Comparison of ENCODE assay signal across 8 mouse cellular contexts in genomic region chr11:86356854-86357788, GRCm38 (mm10). TPM values are rescaled to one million over a fixed set of nuclear protein-coding genes. Genes with fewer than 3 reads are reported as not detected.
DNase-seq lines count a peak whose midpoint lies in the region; ATAC-seq lines count a peak whose summit lies in the region.

Med13 (minus strand) TSS chr11:86357602.

- peak within 1 kb of the TSS; percentile 73 for H3K4me2 ChIP-seq in intestine, embryonic 16.5 days (ENCODE audit: low read depth, low read length)
- H3K4me2 ChIP-seq in limb, embryonic 12.5 days, result peak within 1 kb of the TSS; percentile 76
- peak within 1 kb of the TSS; percentile 87 for H3K4me2 ChIP-seq in midbrain, embryonic 13.5 days (replicated peaks)

- H3K4me1 ChIP-seq in intestine, embryonic 16.5 days (ENCODE audit: control insufficient read depth, insufficient read depth, low read length), result peaks cover 21% of the 10 kb centered on the region
- peaks cover 22% of the 10 kb centered on the region for H3K4me1 ChIP-seq in limb, embryonic 12.5 days (replicated peaks)
- H3K4me1 ChIP-seq in midbrain, embryonic 13.5 days (replicated peaks), result peaks cover 41% of the 10 kb centered on the region

- peak within 1 kb of the TSS; percentile 86 for H3K4me3 ChIP-seq in intestine, embryonic 16.5 days (ENCODE audit: low read length)
- H3K4me3 ChIP-seq in limb, embryonic 12.5 days (replicated peaks), result peak within 1 kb of the TSS; percentile 94
- peak within 1 kb of the TSS; percentile 97 for H3K4me3 ChIP-seq in midbrain, embryonic 13.5 days (replicated peaks)

- DNase-seq in layer of hippocampus, adult 11-12 months (ENCODE audit: low spot score), result peak; percentile 47
- no peak for DNase-seq in layer of hippocampus, adult 9-10 months (ENCODE audit: low spot score)
- peak; percentile 22 for DNase-seq in embryo, embryonic 11.5 days (ENCODE audit: low read depth, low spot score)
- DNase-seq in gonadal fat pad, adult 2 months (ENCODE audit: low read depth), result no peak
- DNase-seq in spleen, adult 12 weeks (ENCODE audit: low spot score), result peak; percentile 34

- H3K27me3 ChIP-seq in intestine, embryonic 16.5 days (replicated peaks; ENCODE audit: control insufficient read depth, insufficient read depth, low read length), result no peaks in the 10 kb centered on the region
- no peaks in the 10 kb centered on the region for H3K27me3 ChIP-seq in limb, embryonic 12.5 days
- no peaks in the 10 kb centered on the region for H3K27me3 ChIP-seq in midbrain, embryonic 13.5 days

- ATAC-seq in intestine, embryonic 16.5 days, result peak; percentile 34
- peak; percentile 34; the same call in 1 of the 2 replicates for ATAC-seq in limb, embryonic 12.5 days (ENCODE audit: insufficient number of reproducible peaks, insufficient read depth, low FRiP score, low TSS enrichment, low read depth)
- peak; percentile 68 for ATAC-seq in midbrain, embryonic 13.5 days

- peak within 1 kb of the TSS; percentile 98 for H3K9ac ChIP-seq in intestine, embryonic 16.5 days (ENCODE audit: low read depth, low read length)
- peak within 1 kb of the TSS; percentile 96 for H3K9ac ChIP-seq in limb, embryonic 12.5 days (replicated peaks)
- H3K9ac ChIP-seq in midbrain, embryonic 13.5 days (replicated peaks), result peak within 1 kb of the TSS; percentile 88

- H3K36me3 ChIP-seq in intestine, embryonic 16.5 days (ENCODE audit: control insufficient read depth, insufficient read depth, low read length), result no peaks in the 10 kb centered on the region
- peaks cover 25% of the 10 kb centered on the region for H3K36me3 ChIP-seq in limb, embryonic 12.5 days
- peaks cover 8% of the 10 kb centered on the region for H3K36me3 ChIP-seq in midbrain, embryonic 13.5 days

- under 1% methylated on average over 72 of the region's 81 CpGs for WGBS in intestine, embryonic 16.5 days
- under 1% methylated on average over 67 of the region's 81 CpGs for WGBS in limb, embryonic 12.5 days
- under 1% methylated on average over 71 of the region's 81 CpGs for WGBS in midbrain, embryonic 13.5 days

- H3K9me3 ChIP-seq in intestine, embryonic 16.5 days (ENCODE audit: control insufficient read depth, low read length), result no peaks in the 10 kb centered on the region
- H3K9me3 ChIP-seq in limb, embryonic 12.5 days, result no peaks in the 10 kb centered on the region
- no peaks in the 10 kb centered on the region for H3K9me3 ChIP-seq in midbrain, embryonic 13.5 days

- peak within 1 kb of the TSS; percentile 99 for H3K27ac ChIP-seq in intestine, embryonic 16.5 days (ENCODE audit: low read length)
- peak within 1 kb of the TSS; percentile 99 for H3K27ac ChIP-seq in limb, embryonic 12.5 days
- peak within 1 kb of the TSS; percentile 99 for H3K27ac ChIP-seq in midbrain, embryonic 13.5 days

RNA-seq across cellular contexts. Expression of gene Med13, which starts in this region (rescaled TPM):
- polyA plus RNA-seq in gonadal fat pad, adult 2 months (2012; rRNA removed), result 24.4 and 25.8 TPM in 2 replicates
- polyA plus RNA-seq in intestine, embryonic 16.5 days (2015; fragmentation: Nextera tagmentation; extraction: Ambion mirVana), result 5.8 and 5.9 TPM in 2 replicates
- 10.8 and 13.0 TPM in 2 replicates for polyA plus RNA-seq in limb, embryonic 12.5 days (2016; fragmentation: Nextera tagmentation; extraction: Ambion mirVana)
- 10.0 and 11.3 TPM in 2 replicates for polyA plus RNA-seq in midbrain, embryonic 13.5 days (2015; fragmentation: Nextera tagmentation; extraction: Ambion mirVana)

Comparison
In these comparisons a context has a peak if more than half of its experiments do, and no peak if none do; other contexts are left out.
1. DNase-seq: peak in layer of hippocampus, adult 11-12 months (single experiment), embryo, embryonic 11.5 days (single experiment) and spleen, adult 12 weeks (single experiment); none in layer of hippocampus, adult 9-10 months (single experiment) and gonadal fat pad, adult 2 months (single experiment).
2. Peak in every context shown above with its lines, with median percentiles within 50 percentile points of each other: ATAC-seq, H3K27ac ChIP-seq, H3K4me2 ChIP-seq, H3K4me3 ChIP-seq and H3K9ac ChIP-seq.